Mouse (Mus musculus) forebrain, embryonic 13.5 days (tissue): ENCODE measurements around the gene Zfp839. TPM values are rescaled to one million over a fixed set of nuclear protein-coding genes. Genes with fewer than 3 reads are reported as not detected.
A peak's percentile ranks its signal among the peaks of the same experiment; 100 is the strongest.

ENCODE experiments used
- ATAC-seq: fragments of 200-750 bp; cut with Nextera tagmentation; 2 replicates; pipeline ENCODE4 v1.8.0; 2017
- H3K27ac ChIP-seq: fragments of 300-500 bp; sonication (generic); 2 replicates; pipeline ENCODE4 v1.5.1; 2015; ENCODE audit warnings: inconsistent platforms, mild to moderate bottlenecking, moderate library complexity
- H3K27me3 ChIP-seq: fragments of 300-500 bp; sonication (generic); 2 replicates; pipeline ENCODE4 v1.6.1; 2015; ENCODE audit warnings: mild to moderate bottlenecking, inconsistent platforms
- H3K36me3 ChIP-seq: fragments of 300-500 bp; sonication (generic); 2 replicates; pipeline ENCODE4 v1.6.1; 2015; ENCODE audit warnings: mild to moderate bottlenecking, inconsistent platforms; ENCODE audit not compliant: poor library complexity, severe bottlenecking
- H3K4me1 ChIP-seq: fragments of 300-500 bp; sonication (generic); 2 replicates; pipeline ENCODE4 v1.6.1; 2015; ENCODE audit warnings: inconsistent platforms
- H3K4me2 ChIP-seq: fragments of 300-500 bp; sonication (generic); 2 replicates; pipeline ENCODE4 v1.6.1; 2015; ENCODE audit warnings: inconsistent platforms, mild to moderate bottlenecking, moderate library complexity
- H3K4me3 ChIP-seq: fragments of 300-500 bp; sonication (generic); 2 replicates; pipeline ENCODE4 v1.5.1; 2015; ENCODE audit warnings: mild to moderate bottlenecking, inconsistent platforms
- H3K9ac ChIP-seq: fragments of 300-500 bp; sonication (generic); 2 replicates; pipeline ENCODE4 v1.6.1; 2015; ENCODE audit warnings: mild to moderate bottlenecking, inconsistent platforms
- H3K9me3 ChIP-seq: fragments of 300-500 bp; sonication (generic); replicated peaks from 2 replicates; pipeline ENCODE4 v1.6.1; 2016; ENCODE audit warnings: inconsistent platforms
- WGBS: fragments of 180-500 bp; shearing (Covaris S2); methylation state at CpG from one replicate; pipeline ENCODE4 v1.1.7; 2015; 5-methylcytosine and 5-hydroxymethylcytosine counted together
- polyA plus RNA-seq: library from polyadenylated mRNA; unstranded; fragments of >200 nt; fragmentation: Nextera tagmentation; extraction: Ambion mirVana; gene quantifications from 2 replicates; pipeline ENCODE4 v1.2.1, GENCODE M21; 2015

The Zfp839 gene
- polyA plus RNA-seq, 1 experiment from 2014 or later, result 3.6 TPM

DNA sequence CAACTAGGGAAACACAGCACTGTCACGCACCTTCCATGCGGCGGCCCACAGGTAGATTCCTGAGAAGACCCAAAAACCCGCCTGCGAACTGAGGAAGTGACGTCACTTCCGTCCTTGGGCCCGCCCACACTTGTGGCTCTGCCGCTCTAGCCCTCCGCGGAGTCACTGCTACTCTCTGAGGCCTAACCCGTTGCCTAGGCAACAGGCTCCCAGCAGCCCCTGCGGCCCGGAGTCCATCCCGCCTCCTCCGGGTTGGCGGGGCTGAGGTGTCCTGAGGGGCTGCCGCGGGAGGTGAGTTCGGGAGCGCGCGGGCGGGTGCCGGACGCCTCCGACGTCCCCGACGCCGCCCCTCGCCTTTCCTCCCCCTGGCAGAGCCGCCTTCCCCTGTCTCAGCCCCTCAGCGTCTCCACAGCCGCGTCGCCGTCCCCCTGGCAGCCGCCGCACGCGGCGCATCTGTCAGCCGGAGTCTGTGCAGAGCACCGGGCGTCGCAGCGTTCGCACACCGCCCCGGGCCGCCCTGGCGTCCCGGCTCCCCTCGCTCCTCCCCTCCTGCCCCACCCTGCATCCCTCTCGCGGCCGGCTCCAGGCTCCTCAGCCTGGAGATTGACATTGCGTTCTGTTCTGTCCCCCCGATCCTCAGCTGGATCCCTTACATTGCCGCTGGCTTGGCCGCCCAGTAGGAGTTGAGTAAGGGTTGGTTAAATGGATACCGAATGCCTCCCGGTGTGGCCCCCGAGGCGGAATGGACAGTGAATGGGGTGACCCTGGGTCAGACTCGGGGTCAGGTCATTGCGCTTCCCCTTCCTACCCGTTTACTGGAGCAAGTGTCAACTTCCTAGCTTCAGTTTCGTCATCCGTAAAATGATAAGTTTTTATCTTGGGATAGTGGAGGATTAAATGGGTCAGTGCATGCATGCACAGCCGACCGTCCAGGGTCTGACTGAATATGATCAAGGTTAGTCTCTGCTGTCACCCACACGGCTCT is 39.3 kb downstream of the Zfp839 start, which contains the start of the genes Cinp and Tecpr2:
Gene Cinp (minus strand): TSS at position 110 of the 985 bp plus-strand sequence.
Gene Tecpr2 (plus strand): TSS at position 229 of the 985 bp plus-strand sequence.
- under 1% methylated on average over 71 of the region's 74 CpGs for WGBS
- peak within 1 kb of the TSS; percentile 90 for H3K9ac ChIP-seq
- H3K27ac ChIP-seq, result peak within 1 kb of the TSS; percentile 85
- H3K27me3 ChIP-seq, result no peaks in the 10 kb centered on the region
- no peaks in the 10 kb centered on the region for H3K9me3 ChIP-seq
- ATAC-seq, result peak; percentile 99
- H3K4me1 ChIP-seq, result peaks cover 22% of the 10 kb centered on the region
- H3K4me3 ChIP-seq, result peak within 1 kb of the TSS; percentile 69
- peak within 1 kb of the TSS; percentile 94 for H3K4me2 ChIP-seq
- H3K36me3 ChIP-seq, result no peaks in the 10 kb centered on the region

DNA sequence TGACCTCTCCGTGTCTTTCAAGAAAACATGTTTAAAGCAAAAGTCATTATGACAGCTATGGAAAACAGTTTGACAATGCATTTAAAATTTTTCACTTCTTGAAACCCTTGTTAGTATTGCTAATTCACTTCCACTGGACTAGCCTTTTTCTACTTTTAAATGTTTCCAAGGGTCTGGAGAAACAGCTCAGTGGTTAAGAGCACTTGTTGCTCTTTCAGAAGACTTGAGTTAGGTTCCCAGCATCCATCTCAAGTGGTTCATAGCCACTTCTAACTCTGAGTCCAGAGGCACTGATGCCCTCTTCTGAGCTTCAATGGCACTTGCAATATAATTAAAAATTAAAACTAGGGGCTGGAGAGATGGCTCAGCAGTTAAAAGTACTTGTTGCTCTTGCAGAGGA is 41.8 kb downstream of the Zfp839 start:
- Histone ChIP-seq H3K36me3 (no peaks in the 10 kb centered on the region), H3K4me2 (no peak overlapping the region), H3K9ac (no peak overlapping the region), H3K9me3 (no peaks in the 10 kb centered on the region), H3K27me3 (no peaks in the 10 kb centered on the region), H3K4me3 (no peak overlapping the region), H3K27ac (no peak overlapping the region), H3K4me1 (peaks cover 22% of the 10 kb centered on the region)
- 93% methylated on average over 1 of the region's 1 CpGs for WGBS
- no peak for ATAC-seq

DNA sequence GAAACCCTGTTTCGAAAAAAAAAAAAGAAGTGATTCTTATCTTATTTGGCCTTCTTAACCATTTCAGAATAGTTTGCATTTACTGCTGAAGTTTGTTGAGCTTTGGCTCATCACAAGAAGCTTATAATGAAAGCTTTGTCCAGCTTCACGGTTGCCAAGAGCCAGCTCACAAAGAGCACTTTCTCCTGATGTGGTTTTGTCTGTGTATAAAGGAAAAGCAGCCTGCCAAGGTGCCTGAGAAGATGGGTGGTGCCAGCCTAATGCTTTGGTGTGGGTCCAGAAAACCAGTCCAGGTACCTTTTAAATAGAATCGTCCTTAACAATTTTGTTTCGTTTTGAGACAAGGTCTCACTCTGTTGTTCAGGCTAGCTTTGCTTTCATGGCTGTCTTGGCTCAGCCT is 52.1 kb downstream of the Zfp839 start:
- WGBS, result 68% methylated on average over 4 of the region's 4 CpGs
- ATAC-seq, result no peak
- no peak overlapping the region for H3K4me2 ChIP-seq
- no peaks in the 10 kb centered on the region for H3K36me3 ChIP-seq
- H3K9ac ChIP-seq, result no peak overlapping the region
- H3K27ac ChIP-seq, result no peak overlapping the region; the same call in 1 of the 2 replicates
- no peaks in the 10 kb centered on the region for H3K27me3 ChIP-seq
- no peak overlapping the region for H3K4me3 ChIP-seq
- H3K4me1 ChIP-seq, result no peaks in the 10 kb centered on the region
- H3K9me3 ChIP-seq, result no peaks in the 10 kb centered on the region

DNA sequence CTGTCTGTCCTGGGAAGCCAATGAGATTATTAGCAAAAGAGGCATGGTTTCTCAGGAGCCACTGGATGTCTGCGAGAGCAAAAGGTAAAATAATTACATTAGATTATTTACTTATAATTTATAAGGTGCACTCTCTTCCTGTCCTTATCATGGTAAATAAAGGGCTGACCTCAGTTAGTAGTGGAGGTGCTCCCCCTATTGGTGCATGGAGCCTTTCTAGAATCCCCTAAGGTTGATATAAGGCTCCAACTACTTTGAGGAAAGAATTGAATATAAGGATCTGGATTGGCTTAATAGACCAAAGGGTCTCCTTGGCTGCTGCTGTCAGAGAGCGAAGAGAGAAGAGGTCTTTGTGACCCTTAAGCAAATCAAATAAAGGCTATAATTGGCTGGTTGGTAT is 53.5 kb downstream of the Zfp839 start:
- Histone ChIP-seq H3K9ac (no peak overlapping the region), H3K4me3 (no peak overlapping the region), H3K4me1 (no peaks in the 10 kb centered on the region), H3K4me2 (no peak overlapping the region), H3K27ac (no peak overlapping the region), H3K36me3 (no peaks in the 10 kb centered on the region), H3K9me3 (no peaks in the 10 kb centered on the region), H3K27me3 (no peaks in the 10 kb centered on the region)
- ATAC-seq, result no peak
- WGBS, result 86% methylated on average over 2 of the region's 2 CpGs

DNA sequence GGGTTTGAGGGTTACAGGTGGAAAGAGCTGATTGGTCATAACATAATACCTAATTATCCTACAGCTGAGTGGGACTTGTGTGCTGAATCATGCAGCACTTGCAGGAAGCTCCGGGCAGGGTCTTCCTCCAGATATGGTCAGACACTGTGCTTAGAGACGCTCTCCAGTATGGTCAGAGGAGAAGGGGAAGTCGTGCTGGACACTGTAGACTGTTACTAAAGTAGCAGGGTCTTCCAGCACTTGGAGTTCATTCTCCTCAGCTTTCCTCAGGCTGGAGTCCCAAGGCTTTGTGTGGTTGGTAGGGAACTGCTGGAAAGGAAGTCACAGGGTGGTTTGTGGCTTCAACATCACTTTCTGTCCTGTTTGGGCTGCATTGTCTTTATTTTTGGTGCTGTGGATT is 57.8 kb downstream of the Zfp839 start:
- WGBS, result 86% methylated on average over 3 of the region's 3 CpGs
- Histone ChIP-seq H3K4me2 (no peak overlapping the region), H3K9ac (no peak overlapping the region), H3K4me3 (no peak overlapping the region), H3K9me3 (no peaks in the 10 kb centered on the region), H3K4me1 (no peaks in the 10 kb centered on the region), H3K36me3 (no peaks in the 10 kb centered on the region; the same call in 1 of the 2 replicates), H3K27ac (no peak overlapping the region), H3K27me3 (no peaks in the 10 kb centered on the region)
- no peak for ATAC-seq

DNA sequence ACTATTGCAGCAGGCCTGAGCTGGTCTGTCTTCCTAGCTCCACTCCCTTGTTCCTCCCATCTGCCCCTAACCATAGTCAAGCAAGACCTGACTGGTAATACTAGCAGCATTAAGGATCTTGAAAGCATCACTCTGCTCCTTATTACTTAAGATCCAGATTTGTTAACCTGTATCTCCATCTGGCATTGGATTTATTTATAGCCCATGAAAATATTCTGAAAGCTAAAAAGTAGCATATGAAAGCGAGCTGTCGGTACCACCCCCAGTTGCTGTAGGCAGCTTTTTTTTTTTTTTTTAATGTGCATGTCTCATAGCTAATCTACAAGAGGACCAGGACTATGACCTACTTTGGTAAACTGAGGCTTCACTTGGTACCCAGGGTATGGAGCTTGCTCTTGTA is 59.9 kb downstream of the Zfp839 start:
- H3K4me3 ChIP-seq, result no peak overlapping the region
- no peaks in the 10 kb centered on the region for H3K9me3 ChIP-seq
- no peak for ATAC-seq
- no peak overlapping the region for H3K9ac ChIP-seq
- H3K27ac ChIP-seq, result no peak overlapping the region
- no peak overlapping the region for H3K4me2 ChIP-seq
- peaks cover under 1% of the 10 kb centered on the region; the same call in 1 of the 2 replicates for H3K36me3 ChIP-seq
- no peaks in the 10 kb centered on the region for H3K27me3 ChIP-seq
- H3K4me1 ChIP-seq, result no peaks in the 10 kb centered on the region
- WGBS, result 92% methylated on average over 2 of the region's 2 CpGs

DNA sequence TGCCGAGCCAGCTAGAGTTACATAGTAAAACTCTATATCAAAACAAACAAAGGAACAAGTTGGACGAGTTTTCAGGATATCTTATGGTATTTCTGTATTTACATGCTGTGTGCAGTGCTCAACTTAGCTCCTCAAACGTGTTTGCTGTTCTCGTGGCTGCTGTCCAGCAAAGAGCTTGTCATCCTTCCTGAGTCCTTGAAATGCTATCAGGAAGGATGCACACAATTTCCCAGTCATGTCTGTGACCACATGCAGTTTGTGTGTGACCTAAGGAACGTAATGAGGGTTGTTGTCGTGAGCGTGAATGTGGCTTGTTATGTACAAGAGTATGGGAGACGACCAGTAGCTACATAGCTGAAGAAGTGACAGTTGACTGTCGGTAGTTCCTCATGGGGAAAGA is 65.7 kb downstream of the Zfp839 start:
- Histone ChIP-seq H3K27ac (no peak overlapping the region), H3K9ac (no peak overlapping the region), H3K4me2 (no peak overlapping the region), H3K4me3 (no peak overlapping the region), H3K36me3 (peaks cover 39% of the 10 kb centered on the region), H3K9me3 (no peaks in the 10 kb centered on the region), H3K27me3 (no peaks in the 10 kb centered on the region), H3K4me1 (no peaks in the 10 kb centered on the region)
- ATAC-seq, result no peak
- 90% methylated on average over 9 of the region's 9 CpGs for WGBS

Other genes starting within 250 kb of the Zfp839 start
- gene Dync1h1, start 248.8 kb upstream of the Zfp839 start, polyA plus RNA-seq, result 76.3 and 97.0 TPM in 2 replicates
- gene 1700001K19Rik, start 167.6 kb upstream of the Zfp839 start, polyA plus RNA-seq, result 0.25 and 0.53 TPM in 2 replicates
- gene Hsp90aa1, start 147.5 kb upstream of the Zfp839 start, polyA plus RNA-seq, result 1,477 and 1,490 TPM in 2 replicates
- 26.9 and 29.9 TPM in 2 replicates for gene Wdr20, start 112.3 kb upstream of the Zfp839 start, polyA plus RNA-seq
- gene Mok, start 9.3 kb upstream of the Zfp839 start, polyA plus RNA-seq, result 11.6 and 13.1 TPM in 2 replicates
- 70.9 and 76.6 TPM in 2 replicates for gene Cinp, start 38.9 kb downstream of the Zfp839 start, polyA plus RNA-seq
- 5.4 and 6.9 TPM in 2 replicates for gene Tecpr2, start 39.0 kb downstream of the Zfp839 start, polyA plus RNA-seq
- gene Ankrd9, start 128.8 kb downstream of the Zfp839 start, polyA plus RNA-seq, result 9.1 and 9.4 TPM in 2 replicates
- 8.0 and 8.4 TPM in 2 replicates for gene Rcor1, start 189.1 kb downstream of the Zfp839 start, polyA plus RNA-seq